ENCODE assay signal across 12 mouse cellular contexts in the genomic region with DNA sequence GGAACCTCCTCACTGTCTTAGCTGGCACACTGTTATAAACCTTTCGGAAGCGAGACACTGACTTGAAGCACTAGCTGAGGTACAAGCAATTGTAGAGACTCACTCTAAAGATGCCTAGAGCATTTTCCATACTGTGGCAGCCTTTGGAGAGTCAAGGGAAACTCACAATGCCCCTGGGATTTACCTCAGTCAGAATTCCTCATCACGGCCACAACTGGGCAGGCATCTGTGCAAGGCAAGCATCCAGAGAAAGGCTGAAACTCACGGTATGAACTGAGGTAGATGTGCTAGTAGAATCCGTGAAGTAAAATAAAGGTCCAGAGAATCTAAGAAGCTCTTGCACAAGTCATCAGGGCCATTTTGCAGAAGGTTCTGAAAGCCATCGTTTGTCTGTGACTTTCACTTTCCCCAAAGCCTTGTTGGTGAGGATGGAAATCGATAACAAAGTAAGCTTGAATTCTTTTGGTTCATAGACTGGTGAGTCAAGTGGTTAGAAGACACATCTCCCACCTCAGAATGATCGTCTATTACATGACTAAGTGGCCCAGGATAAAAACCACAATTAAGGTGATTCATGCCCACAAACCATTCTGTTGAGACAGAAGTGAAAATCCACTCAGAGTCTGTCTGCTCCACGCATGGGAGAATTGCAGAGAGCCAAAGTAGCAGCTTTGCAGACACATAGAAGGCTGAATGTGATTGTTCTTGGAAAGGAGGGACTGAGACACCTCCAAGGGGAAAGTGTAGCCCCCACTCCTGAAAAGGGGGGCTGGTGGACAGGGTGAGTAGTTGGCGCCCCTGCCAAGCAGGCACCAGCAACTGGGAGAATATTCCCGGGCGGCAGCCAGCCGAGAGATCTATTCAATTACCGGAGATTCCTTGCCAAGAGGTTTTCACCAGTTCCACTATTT. TPM values are rescaled to one million over a fixed set of nuclear protein-coding genes. Genes with fewer than 3 reads are reported as not detected.
DNase-seq lines count a peak whose midpoint lies in the region; TF ChIP-seq lines count a peak whose summit lies in the region.
"Had no signal": no experiment of that assay in that cellular context is flagged by ENCODE, and none has a peak within 500 bp of the region (broad histone marks: within the 10 kb centered on the region; RNA-seq: fewer than 3 reads in every experiment).

No protein-coding gene starts in this region.

- no peaks in the 10 kb centered on the region for H3K9me3 ChIP-seq in midbrain, embryonic 10.5 days (replicated peaks)
- H3K9me3 ChIP-seq: liver, embryonic 13.5 days had no signal

- intact Hi-C loops in left cerebral cortex, postnatal 4 days (cut with DNase I), result no loop called here
- intact Hi-C loops in left cerebral cortex, adult 2 months (cut with DNase I), result no loop called here

- no peak overlapping the region for H3K4me3 ChIP-seq in left cerebral cortex, adult 2 months
- no peak overlapping the region for H3K4me3 ChIP-seq in embryonic fibroblast, embryonic 13.5 days (ENCODE audit: insufficient read depth, low read length)
- H3K4me3 ChIP-seq in midbrain, embryonic 10.5 days, result 0 out of 2 replicates have a peak overlapping the region, but pooled peaks have one; percentile 16
- H3K4me3 ChIP-seq: liver, embryonic 13.5 days had no signal

- no peak overlapping the region for H3K27ac ChIP-seq in left cerebral cortex, adult 2 months
- H3K27ac ChIP-seq in embryonic fibroblast, embryonic 13.5 days (ENCODE audit: insufficient read depth, low read length), result peak overlapping the region; percentile 37; the same call in 1 of the 2 replicates
- H3K27ac ChIP-seq in midbrain, embryonic 10.5 days (replicated peaks), result peak overlapping the region; percentile 63
- H3K27ac ChIP-seq: liver, embryonic 13.5 days; stomach, postnatal 0 days had no signal

- no peak for TF ChIP-seq CTCF in left cerebral cortex, adult 2 months (IDR thresholded peaks at IDR 0.05)
- no peak for TF ChIP-seq CTCF in embryonic fibroblast, embryonic 13.5 days (IDR thresholded peaks at IDR 0.05; ENCODE audit: borderline replicate concordance, insufficient read depth, low read length)

- peak; percentile 8 for DNase-seq in left cerebral cortex, postnatal 4 days
- DNase-seq in left cerebral cortex, adult 2 months (ENCODE audit: extremely low spot score in 1 of 2, low spot score in 2 of 2), result no peak
- DNase-seq in midbrain, embryonic 10.5 days (ENCODE audit: low spot score), result no peak
- DNase-seq in T-cell, adult 2 months (ENCODE audit: low spot score), result no peak
- DNase-seq in right cerebral cortex, postnatal 4 days, result no peak
- DNase-seq in layer of hippocampus, adult 9-11 months, result no peak
- DNase-seq: adrenal gland, postnatal 36 days; kidney, adult 18-20 months; liver, embryonic 13.5 days; thymus, postnatal 4 days had no signal

- H3K4me1 ChIP-seq in embryonic fibroblast, embryonic 13.5 days (ENCODE audit: control insufficient read depth, insufficient read depth, low read length), result peaks cover 11% of the 10 kb centered on the region; the same call in 1 of the 2 replicates
- H3K4me1 ChIP-seq in midbrain, embryonic 10.5 days, result peaks cover 23% of the 10 kb centered on the region
- H3K4me1 ChIP-seq: liver, embryonic 13.5 days had no signal

- 46% methylated on average over 14 of the region's 14 CpGs for WGBS in midbrain, embryonic 10.5 days

- H3K36me3 ChIP-seq in midbrain, embryonic 10.5 days, result no peaks in the 10 kb centered on the region
- H3K36me3 ChIP-seq: liver, embryonic 13.5 days had no signal

- no peak for TF ChIP-seq POLR2A in embryonic fibroblast, embryonic 13.5 days (IDR thresholded peaks at IDR 0.05; ENCODE audit: low read depth, low read length)

- peaks cover 6% of the 10 kb centered on the region; the same call in 1 of the 2 replicates for H3K27me3 ChIP-seq in midbrain, embryonic 10.5 days (ENCODE audit: low read depth, poor library complexity, severe bottlenecking)
- H3K27me3 ChIP-seq: liver, embryonic 13.5 days had no signal

RNA-seq across cellular contexts. Expression of a gene that starts 42.2 kb away (rescaled TPM):
- total RNA-seq in left cerebral cortex, postnatal 4 days (2021), result 10 to 100 TPM; 46.6 to 46.9 TPM
- 10 to 100 TPM; 62.8 to 79.1 TPM for total RNA-seq in left cerebral cortex, adult 2 months (2021)
- 1.6 and 4.8 TPM in 2 replicates for polyA plus RNA-seq in embryonic fibroblast, embryonic 13.5 days (2011; ENCODE audit: insufficient read length, low read depth, missing spikeins)
- polyA plus RNA-seq in midbrain, embryonic 10.5 days (2016; fragmentation: Nextera tagmentation; extraction: Ambion mirVana), result 13.8 and 15.6 TPM in 2 replicates
